Mouse (Mus musculus): ENCODE results near the gene Smarca2.

DNA sequence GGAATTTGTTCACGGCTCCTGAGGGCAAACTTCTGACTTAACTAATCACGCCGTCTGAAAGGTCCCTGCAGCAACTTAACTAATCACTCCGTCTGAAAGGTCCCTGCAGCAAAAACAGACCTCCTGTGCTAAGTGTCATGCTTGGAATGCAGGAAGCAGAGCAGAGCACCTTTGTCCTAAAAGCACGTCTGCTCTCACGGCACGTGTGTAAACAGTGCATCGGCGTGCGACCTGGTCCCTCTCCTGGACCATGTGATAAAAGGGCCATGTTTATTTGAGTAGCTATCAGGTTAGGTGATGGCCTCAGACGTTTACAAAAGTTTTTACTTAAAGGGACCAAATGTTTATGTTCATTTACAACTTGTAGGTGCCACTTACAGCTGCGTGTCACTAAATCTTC is 104.2 kb downstream of the Smarca2 start:
- TF ChIP-seq EP300 (IDR thresholded peaks at IDR 0.05; ENCODE audit: low read depth) (no peak), CTCF (IDR thresholded peaks at IDR 0.05; ENCODE audit: low read depth) (no peak)
